Mouse (Mus musculus) adrenal gland, postnatal 10 days (tissue): ENCODE data around the gene Fam50b. TPM values are rescaled to one million over a fixed set of nuclear protein-coding genes. Genes with fewer than 3 reads are reported as not detected.

Experiments
- DNase-seq: peaks from one replicate; pipeline ENCODE4 v3.0.0; 2021; ENCODE audit warnings: mixed read lengths
- total RNA-seq, 2 experiments: library from RNA; stranded (reverse); gene quantifications; 2 replicates each; pipeline ENCODE4 v1.2.3; 2021

Gene Fam50b
- total RNA-seq, 2 experiments from 2014 or later: not detected

GRCm38 (mm10) chr13:34739071-34739470 lies 4.4 kb downstream of the Fam50b start:
- no peak for DNase-seq

DNA sequence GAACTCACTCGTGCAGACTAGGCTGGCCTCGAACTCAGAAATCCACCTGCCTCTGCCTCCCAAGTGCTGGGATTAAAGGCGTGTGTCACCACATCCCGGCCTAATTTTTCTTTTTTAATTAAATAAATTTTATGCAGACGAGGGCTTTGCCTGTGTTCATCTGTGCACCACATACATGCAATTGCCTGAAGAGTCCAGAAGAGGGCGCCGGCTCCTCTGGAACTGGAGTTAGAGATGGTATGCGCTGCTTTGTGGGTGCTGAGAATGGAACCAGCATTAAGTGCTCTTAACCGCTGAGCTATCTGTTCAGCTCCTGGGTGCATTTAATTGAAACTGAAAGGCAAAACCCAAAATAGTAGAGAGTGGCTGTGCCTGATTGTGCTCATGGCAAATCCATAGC lies 6.6 kb downstream of the Fam50b start:
- DNase-seq: no peak

GRCm38 (mm10) chr13:34741813-34742568 lies 7.3 kb downstream of the Fam50b start:
- no peak for DNase-seq

DNA sequence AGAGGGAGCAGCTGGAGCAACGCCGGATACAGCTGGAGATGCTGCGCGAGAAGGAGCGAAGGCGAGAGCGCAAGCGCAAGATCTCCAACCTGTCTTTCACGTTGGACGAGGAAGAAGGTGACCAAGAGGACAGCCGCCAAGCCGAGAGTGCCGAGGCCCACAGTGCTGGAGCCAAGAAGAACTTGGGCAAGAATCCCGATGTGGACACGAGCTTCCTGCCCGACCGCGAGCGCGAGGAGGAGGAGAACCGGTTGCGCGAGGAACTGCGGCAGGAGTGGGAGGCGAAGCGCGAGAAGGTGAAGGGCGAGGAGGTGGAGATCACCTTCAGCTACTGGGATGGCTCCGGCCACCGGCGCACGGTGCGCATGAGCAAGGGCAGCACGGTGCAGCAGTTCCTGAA lies 12.2 kb downstream of the Fam50b start:
- no peak for DNase-seq

GRCm38 (mm10) chr13:34748530-34748929 lies 13.9 kb downstream of the Fam50b start:
- DNase-seq: no peak

DNA sequence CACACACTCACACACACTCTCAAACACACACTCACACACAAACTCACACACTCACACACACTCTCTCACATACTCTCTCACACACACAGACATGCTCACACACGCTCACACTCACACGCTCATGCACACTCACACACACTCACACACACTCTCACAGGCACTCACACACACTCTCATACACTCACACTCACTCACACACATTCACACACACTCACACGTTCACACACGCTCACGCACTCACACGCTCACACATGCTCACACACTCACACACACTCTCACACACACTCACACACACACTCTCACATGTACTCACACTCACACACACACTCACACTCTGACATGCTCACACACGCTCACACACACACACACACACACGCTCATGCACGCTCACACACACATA lies 24.6 kb downstream of the Fam50b start:
- DNase-seq: no peak

GRCm38 (mm10) chr13:34760518-34761287 lies 26.1 kb downstream of the Fam50b start:
- no peak for DNase-seq

DNA sequence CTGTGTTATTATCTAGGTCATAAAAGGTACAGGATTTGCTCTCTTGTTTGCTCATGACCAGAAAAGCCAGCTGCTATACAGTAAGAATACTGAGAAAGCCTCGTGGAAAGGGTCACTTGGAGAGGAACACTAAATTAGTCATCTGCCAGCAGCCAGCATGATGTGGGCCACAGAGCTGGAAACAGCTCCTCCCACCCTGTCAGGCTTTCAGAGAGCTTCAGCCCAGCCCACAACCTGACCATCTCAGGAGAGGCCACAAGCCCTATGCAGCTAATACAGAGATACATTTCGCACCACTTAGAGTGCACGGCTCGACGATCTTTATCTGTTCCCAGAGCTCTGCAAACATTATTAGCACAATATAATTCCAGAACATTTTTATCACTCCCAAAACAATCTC lies 27.5 kb downstream of the Fam50b start:
- no peak for DNase-seq

DNA sequence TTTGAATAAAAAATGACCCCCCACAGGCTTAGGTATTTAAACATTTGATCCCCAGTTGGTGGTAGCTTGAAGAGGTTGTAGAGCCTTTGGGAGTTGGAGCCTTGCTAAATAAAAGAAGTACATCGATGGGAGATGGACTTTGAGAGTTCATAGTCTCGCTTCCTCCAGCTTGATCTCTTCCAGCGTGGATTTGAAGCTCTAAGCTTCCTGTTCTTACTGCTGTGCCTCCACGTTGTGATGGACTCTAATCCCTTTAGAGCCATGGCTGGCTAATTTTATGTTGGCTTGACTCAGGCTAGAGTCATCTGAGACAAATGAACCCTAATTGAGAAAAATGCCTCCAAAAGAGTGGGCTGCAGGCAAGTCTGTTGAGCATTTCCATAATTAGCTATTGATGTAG lies 28.2 kb downstream of the Fam50b start:
- DNase-seq: no peak

- DNase-seq: no peak
Observed at GRCm38 (mm10) chr13:34765269-34765668, 30.6 kb downstream of the Fam50b start.

DNA sequence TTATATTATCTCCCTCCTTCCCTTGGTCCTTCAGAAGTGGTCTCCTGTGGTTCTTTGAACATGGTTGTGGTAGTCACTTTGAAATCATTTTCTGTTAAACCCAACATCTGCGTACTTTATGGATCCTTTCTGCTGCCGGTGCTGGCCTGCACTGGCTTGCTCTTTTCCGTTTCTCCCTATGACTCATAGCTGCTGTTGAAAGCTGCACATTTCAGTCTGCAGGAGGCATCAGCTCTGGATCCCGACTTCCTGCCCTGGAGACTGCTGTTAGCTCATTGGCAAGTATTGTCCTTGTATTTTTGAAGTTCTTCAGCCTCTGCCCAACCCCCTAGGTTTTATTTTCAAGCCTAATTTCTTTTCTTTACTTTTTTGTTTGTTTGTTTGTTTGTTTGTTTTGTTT lies 31.9 kb downstream of the Fam50b start:
- peak; percentile 23 for DNase-seq

- no peak for DNase-seq
Observed at GRCm38 (mm10) chr13:34767527-34768292, 33.1 kb downstream of the Fam50b start.

- DNase-seq: no peak
Observed at GRCm38 (mm10) chr13:34776767-34777166, 42.1 kb downstream of the Fam50b start.

DNA sequence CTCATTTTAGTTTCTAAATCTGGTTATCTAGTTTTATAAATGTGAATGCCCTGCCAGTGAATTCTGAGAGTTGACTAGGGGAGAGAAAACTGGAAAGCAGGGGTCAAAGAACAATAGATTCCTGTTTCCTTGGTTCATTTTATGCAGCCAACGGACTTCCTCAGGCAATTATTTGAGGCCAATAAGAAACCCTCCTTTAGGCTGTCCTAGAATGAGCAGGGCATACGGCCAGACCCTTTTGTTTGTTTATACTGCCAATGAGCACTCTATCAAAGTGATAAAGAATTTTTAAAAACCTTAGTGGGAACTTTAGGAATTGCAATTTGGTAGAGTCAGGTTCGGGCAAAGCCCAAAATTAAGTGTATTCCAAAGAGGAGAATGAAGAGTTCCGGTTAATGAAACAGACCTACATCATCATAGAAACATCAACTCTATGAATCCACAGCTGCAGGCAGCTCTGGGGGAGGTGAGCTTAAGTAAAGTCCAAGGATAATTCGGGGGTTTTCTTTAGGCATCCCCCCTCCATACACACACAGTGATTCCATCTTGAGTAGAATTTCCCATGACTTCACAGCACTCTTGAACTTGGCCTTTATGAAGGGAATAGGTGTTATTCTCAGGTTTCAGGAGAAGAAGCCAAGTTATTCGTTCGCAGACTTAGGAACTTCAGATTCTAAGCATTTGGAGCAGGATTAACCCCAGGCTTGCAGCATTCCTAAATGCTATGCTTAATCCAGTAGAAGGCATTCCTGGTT lies 46.4 kb downstream of the Fam50b start:
- DNase-seq: no peak

DNA sequence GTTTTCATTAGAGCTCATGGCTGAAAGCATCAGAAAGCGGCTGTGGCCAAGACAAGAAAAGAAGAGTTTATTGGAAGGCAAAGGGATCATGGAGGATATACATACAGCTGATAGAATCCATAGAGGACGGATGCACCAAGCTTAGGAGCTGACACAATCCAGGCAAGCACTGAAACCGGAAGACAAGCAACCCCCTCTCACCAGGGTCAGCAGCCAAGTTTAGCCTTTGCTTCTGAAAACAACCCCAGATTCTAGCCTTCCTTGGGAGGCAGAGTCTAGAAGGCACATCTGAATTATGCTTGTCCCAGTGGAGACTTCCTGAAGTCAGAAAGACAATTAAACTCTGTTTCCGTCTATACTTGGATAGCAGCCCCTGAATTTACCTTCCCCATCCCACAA lies 47.0 kb downstream of the Fam50b start:
- no peak for DNase-seq

DNA sequence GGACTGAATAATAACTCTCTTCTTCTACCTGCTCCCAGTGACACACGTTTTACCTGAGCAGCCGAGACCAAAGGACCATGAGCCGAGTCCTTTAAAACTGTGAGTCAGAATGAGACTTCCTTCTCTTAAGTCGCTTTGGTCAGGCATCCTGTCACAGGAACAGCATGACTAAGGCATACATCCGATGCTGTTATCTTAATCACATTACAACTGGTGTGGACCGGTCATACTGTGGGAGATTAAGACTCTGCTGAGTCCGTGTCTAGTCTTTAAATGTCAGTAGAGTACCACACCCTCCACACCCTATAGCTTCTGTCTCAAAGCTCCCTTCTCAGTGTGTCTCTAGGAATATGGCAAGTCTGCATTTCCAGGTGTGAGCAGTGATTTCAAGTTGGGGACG lies 50.2 kb downstream of the Fam50b start:
- no peak for DNase-seq

- DNase-seq: no peak
Observed at GRCm38 (mm10) chr13:34786634-34787033, 52.0 kb downstream of the Fam50b start.

DNA sequence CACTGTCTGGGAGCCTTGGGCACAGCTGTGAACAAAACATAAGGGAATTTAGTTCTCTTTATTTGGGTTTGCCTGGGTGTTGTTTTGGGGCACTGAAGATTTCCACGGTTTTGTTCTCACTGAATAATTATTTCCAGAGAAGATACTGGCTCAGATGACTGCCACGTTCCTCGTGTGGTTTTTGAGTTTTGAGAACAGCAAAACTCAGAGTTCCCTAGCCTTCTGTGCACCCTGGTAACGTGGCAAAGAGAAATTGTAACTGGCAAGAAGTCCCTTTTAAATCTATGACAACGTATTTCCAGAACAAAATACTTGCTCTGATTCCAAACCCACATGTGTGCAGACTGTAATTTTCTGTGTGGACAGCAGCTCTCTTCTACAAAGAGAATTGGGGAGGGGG lies 52.9 kb downstream of the Fam50b start:
- no peak for DNase-seq

GRCm38 (mm10) chr13:34789176-34789818 lies 54.6 kb downstream of the Fam50b start:
- DNase-seq: peak; percentile 69

GRCm38 (mm10) chr13:34793066-34793465 lies 58.4 kb downstream of the Fam50b start:
- no peak for DNase-seq

GRCm38 (mm10) chr13:34793816-34794215 lies 59.2 kb downstream of the Fam50b start:
- DNase-seq: peak; percentile 84

- peak; percentile 55 for DNase-seq
Observed at GRCm38 (mm10) chr13:34794426-34794825, 59.8 kb downstream of the Fam50b start.
